Mouse (Mus musculus) liver, adult 2 months (tissue): ENCODE data around the gene Atrnl1. TPM values are rescaled to one million over a fixed set of nuclear protein-coding genes. Genes with fewer than 3 reads are reported as not detected.

Experiments
- DNase-seq: peaks from one replicate; pipeline ENCODE4 v3.0.0-alpha.2; 2011; ENCODE audit warnings: low read depth, low spot score; ENCODE audit errors: extremely low read depth
- H3K27ac ChIP-seq: fragments of 200-500 bp; replicated peaks from 2 replicates; pipeline ENCODE4 v1.5.1; 2012; ENCODE audit warnings: low read depth, mild to moderate bottlenecking, control low read depth, inconsistent platforms, low read length; ENCODE audit not compliant: insufficient read depth
- H3K27me3 ChIP-seq: fragments of 200-500 bp; 2 replicates; pipeline ENCODE4 v1.6.1; 2012; ENCODE audit warnings: mild to moderate bottlenecking, moderate library complexity, low read length, inconsistent platforms; ENCODE audit not compliant: control insufficient read depth, insufficient read depth
- H3K36me3 ChIP-seq: fragments of 200-500 bp; 2 replicates; pipeline ENCODE4 v1.6.1; 2012; ENCODE audit warnings: low read length, inconsistent platforms; ENCODE audit not compliant: control insufficient read depth, insufficient read depth
- H3K4me1 ChIP-seq: fragments of 200-500 bp; 2 replicates; pipeline ENCODE4 v1.6.1; 2011; ENCODE audit warnings: low read length; ENCODE audit not compliant: control insufficient read depth, insufficient read depth
- H3K4me3 ChIP-seq: fragments of 200-500 bp; 2 replicates; pipeline ENCODE4 v1.5.1; 2011; ENCODE audit warnings: low read depth, mild to moderate bottlenecking, control low read depth, low read length, moderate library complexity; ENCODE audit not compliant: insufficient read depth
- H3K79me2 ChIP-seq: fragments of 200-500 bp; 2 replicates; pipeline ENCODE4 v1.6.1; 2012; ENCODE audit warnings: inconsistent platforms, mild to moderate bottlenecking, low read length, moderate library complexity; ENCODE audit not compliant: control insufficient read depth, insufficient read depth
- H3K9ac ChIP-seq: fragments of 200-500 bp; 2 replicates; pipeline ENCODE4 v1.6.1; 2012; ENCODE audit warnings: low read depth, mild to moderate bottlenecking, control low read depth, inconsistent platforms, low read length
- CTCF ChIP-seq: fragments of 200-500 bp; IDR thresholded peaks from 2 replicates; pipeline ENCODE4 v1.5.1; 2011; ENCODE audit warnings: low read depth, low read length, control low read depth
- POLR2A ChIP-seq: fragments of 200-500 bp; IDR thresholded peaks from 2 replicates; pipeline ENCODE4 v1.6.1; 2011; ENCODE audit warnings: low read length, control low read depth; ENCODE audit not compliant: insufficient read depth; ENCODE audit errors: extremely low read depth
- WGBS: fragments of 180-500 bp; shearing (Covaris S2); methylation state at CpG from one replicate; pipeline ENCODE4 v1.1.7; 2018; 5-methylcytosine and 5-hydroxymethylcytosine counted together
- polyA plus RNA-seq: library from polyadenylated mRNA; depleted of rRNA; stranded (reverse); fragments of >200 nt; gene quantifications from 2 replicates; pipeline ENCODE4 v1.2.3, GENCODE M21; 2012
- total RNA-seq: library from RNA; depleted of rRNA; stranded (reverse); fragments of >200 nt; gene quantifications from 2 replicates; pipeline ENCODE4 v1.2.3, GENCODE M21; 2014

Gene Atrnl1
- total and polyA plus RNA-seq, 2 experiments: 5.2 to 25.4 TPM

DNA sequence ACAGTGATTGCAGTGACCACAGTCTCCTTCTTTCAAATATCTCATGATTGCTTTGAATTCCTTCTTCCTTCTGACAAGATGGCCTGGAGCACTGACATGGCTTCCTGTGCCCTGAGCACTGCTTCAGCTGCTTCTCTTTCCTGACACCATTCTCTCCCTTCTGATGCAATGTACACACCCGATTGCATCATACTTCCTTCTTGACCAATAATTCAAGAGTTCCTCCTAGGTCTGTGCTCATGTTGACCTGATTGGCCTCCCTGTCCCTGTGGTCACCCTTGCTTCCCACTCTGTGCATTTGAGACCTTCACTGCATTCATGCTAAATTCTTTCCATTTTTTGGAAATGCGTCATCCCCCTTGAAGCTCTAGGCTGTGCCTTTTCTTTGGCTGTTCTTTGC is 151.7 kb downstream of the Atrnl1 start:
- no peaks in the 10 kb centered on the region for H3K4me1 ChIP-seq
- TF ChIP-seq POLR2A (no peak), CTCF (no peak)
- no peaks in the 10 kb centered on the region for H3K79me2 ChIP-seq
- no peak overlapping the region for H3K27ac ChIP-seq
- H3K27me3 ChIP-seq: no peaks in the 10 kb centered on the region
- DNase-seq: peak; percentile 63
- no peak overlapping the region for H3K9ac ChIP-seq
- no peak overlapping the region for H3K4me3 ChIP-seq
- H3K36me3 ChIP-seq: peaks cover 8% of the 10 kb centered on the region
- WGBS: 81% methylated on average over 2 of the region's 2 CpGs

DNA sequence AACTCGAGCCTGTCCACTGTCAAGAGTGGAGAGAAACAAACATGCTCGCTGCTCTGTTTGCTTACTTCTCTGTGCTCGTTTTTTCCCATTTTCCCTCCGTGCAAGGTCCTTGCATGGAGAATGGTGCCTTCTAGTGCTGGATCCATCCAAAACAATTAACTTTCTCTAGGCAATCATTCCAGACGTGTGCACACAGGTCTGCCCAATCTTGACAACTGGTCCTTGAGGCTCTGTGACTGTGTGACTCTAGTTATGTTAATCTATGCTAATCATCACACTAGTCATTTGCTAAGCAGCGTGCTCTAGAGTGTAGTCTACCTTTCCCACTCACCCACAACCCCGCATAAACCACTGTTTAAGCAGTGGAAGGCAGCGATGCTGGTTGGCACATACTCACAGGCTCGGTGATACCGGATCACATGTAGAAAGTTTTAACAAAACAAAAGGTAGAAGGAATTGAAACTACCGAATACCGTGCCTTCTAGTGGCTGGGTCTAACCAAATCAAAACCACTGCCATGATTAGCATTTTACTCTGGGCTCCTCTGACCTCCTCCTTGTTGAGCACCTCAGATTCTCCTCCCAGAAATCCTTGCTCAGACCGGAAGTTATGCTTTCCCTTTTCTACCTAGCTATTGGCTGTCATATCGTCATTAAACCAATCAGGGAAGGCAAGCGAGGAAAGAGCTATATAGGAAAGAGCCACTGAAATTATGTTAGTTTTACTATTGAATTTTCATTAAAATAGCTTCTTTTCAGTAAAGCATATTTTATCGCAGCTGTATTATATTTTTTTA is 153.9 kb downstream of the Atrnl1 start:
- Histone ChIP-seq H3K27ac (no peak overlapping the region), H3K36me3 (peaks cover 3% of the 10 kb centered on the region; the same call in 1 of the 2 replicates), H3K4me3 (no peak overlapping the region), H3K4me1 (no peaks in the 10 kb centered on the region), H3K79me2 (no peaks in the 10 kb centered on the region), H3K9ac (no peak overlapping the region), H3K27me3 (no peaks in the 10 kb centered on the region)
- WGBS: 87% methylated on average over 16 of the region's 16 CpGs
- TF ChIP-seq POLR2A: no peak
- DNase-seq: no peak

DNA sequence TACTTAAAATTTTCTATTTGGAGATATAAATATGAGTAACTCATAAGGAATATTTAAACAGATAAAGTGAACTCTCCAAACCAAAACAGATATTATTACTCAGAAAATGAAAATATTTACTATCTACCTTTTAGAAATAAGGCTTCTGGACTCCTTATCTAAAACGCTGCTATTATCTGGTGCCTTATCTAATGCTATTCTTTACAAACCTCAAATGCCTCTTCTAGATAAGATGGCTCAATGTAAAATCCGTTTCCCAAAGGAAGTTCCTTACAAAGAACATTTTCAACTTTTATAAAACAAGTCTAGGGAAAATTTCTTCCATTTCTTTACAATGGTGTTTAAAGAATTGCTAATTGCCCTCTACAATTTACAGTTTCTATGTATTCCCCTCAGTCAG is 156.2 kb downstream of the Atrnl1 start:
- H3K79me2 ChIP-seq: no peaks in the 10 kb centered on the region
- WGBS: 62% methylated on average over 2 of the region's 2 CpGs
- H3K27ac ChIP-seq: no peak overlapping the region
- H3K4me1 ChIP-seq: no peaks in the 10 kb centered on the region
- no peak overlapping the region for H3K4me3 ChIP-seq
- TF ChIP-seq POLR2A (no peak), CTCF (no peak)
- H3K9ac ChIP-seq: no peak overlapping the region
- no peaks in the 10 kb centered on the region for H3K27me3 ChIP-seq
- no peak for DNase-seq
- H3K36me3 ChIP-seq: no peaks in the 10 kb centered on the region

DNA sequence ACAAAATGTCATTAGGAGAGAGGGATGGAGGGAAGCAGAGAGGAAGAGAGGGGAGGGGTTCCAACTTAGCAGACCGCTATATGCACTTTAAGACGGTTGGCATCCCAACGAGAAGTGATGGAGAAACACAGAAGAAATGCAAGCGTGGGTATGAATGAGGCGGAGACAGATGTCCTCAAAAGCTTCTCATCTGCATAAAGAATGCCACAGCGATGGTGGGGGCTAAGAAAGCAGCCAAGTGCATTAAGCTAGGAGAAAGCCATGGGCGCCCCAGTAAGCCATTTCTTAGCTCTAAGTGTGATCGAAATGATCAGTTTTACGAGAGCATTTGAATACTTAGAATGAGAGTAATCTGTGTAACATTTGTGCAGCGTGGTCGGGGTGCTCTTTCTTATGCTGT is 157.8 kb downstream of the Atrnl1 start:
- Histone ChIP-seq H3K4me3 (no peak overlapping the region), H3K79me2 (no peaks in the 10 kb centered on the region), H3K27ac (no peak overlapping the region), H3K9ac (no peak overlapping the region), H3K36me3 (no peaks in the 10 kb centered on the region), H3K27me3 (no peaks in the 10 kb centered on the region), H3K4me1 (no peaks in the 10 kb centered on the region)
- WGBS: 96% methylated on average over 11 of the region's 11 CpGs
- no peak for TF ChIP-seq CTCF
- TF ChIP-seq POLR2A: no peak
- no peak for DNase-seq

DNA sequence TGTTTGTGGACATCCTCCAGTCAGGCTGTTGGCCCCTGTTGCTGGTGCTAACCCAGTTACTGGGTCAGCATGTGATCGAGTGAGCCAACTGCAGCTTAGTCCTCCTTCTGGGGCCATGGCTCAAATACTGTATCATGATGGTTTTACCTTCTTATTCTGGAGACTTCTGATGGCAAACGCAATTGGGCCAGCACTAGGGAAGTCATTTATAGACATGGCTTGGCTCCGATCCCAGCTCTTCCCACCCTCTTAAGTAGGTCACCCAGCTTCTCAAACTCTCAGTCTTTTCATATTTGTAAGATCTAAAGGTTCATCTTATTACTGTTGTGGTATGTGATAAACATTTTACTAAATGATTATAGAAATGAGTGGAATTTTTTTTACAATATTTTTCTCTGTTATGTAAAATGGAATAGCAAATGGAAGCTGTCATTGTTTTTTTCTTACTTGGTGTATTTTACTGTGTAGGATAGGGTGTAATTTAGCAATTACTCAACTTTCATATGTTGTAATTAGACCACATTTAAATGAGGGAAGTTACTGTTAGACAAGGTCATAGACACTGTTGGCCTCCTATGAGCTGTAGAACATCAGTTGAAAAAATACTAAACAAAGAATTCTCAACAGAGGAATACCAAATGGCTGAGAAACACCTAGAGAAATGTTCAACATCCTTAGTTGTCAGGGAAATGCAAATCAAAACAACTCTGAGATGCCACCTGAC is 171.7 kb downstream of the Atrnl1 start:
- Histone ChIP-seq H3K27me3 (no peaks in the 10 kb centered on the region), H3K79me2 (no peaks in the 10 kb centered on the region), H3K4me1 (no peaks in the 10 kb centered on the region), H3K36me3 (peaks cover 5% of the 10 kb centered on the region; the same call in 1 of the 2 replicates), H3K9ac (no peak overlapping the region), H3K4me3 (no peak overlapping the region), H3K27ac (no peak overlapping the region)
- TF ChIP-seq POLR2A (no peak), CTCF (no peak)
- WGBS: 94% methylated on average over 3 of the region's 3 CpGs
- no peak for DNase-seq

DNA sequence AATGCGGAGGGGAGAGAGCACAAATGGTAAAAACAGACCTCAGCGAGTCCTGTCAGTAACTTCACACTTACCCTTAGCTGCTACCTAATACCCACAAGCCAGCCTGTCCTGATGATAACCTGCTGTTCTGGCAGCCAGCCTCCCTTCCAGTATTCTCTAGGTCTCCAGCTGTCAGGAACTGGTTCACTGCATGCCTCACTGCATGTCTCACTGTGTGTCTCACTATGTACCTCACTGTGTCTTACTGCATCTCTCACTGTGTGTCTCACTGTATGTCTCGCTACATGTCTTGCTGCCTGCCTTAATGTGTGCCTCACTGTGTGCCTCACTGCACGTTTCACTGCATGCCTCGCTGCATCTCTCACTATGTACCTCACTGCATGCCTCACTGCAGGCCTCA is 175.9 kb downstream of the Atrnl1 start:
- H3K36me3 ChIP-seq: no peaks in the 10 kb centered on the region
- H3K27ac ChIP-seq: no peak overlapping the region
- 93% methylated on average over 5 of the region's 5 CpGs for WGBS
- no peaks in the 10 kb centered on the region for H3K27me3 ChIP-seq
- no peak overlapping the region for H3K9ac ChIP-seq
- H3K79me2 ChIP-seq: no peaks in the 10 kb centered on the region
- no peak for DNase-seq
- TF ChIP-seq POLR2A (no peak), CTCF (no peak)
- H3K4me3 ChIP-seq: no peak overlapping the region
- H3K4me1 ChIP-seq: no peaks in the 10 kb centered on the region
